Mouse (Mus musculus): ENCODE measurements around the gene Nova1. TPM values are rescaled to one million over a fixed set of nuclear protein-coding genes. Genes with fewer than 3 reads are reported as not detected.

Nova1 gene
- total RNA-seq (2021), result 10 to 100 TPM; 38.3 to 46.1 TPM

DNA sequence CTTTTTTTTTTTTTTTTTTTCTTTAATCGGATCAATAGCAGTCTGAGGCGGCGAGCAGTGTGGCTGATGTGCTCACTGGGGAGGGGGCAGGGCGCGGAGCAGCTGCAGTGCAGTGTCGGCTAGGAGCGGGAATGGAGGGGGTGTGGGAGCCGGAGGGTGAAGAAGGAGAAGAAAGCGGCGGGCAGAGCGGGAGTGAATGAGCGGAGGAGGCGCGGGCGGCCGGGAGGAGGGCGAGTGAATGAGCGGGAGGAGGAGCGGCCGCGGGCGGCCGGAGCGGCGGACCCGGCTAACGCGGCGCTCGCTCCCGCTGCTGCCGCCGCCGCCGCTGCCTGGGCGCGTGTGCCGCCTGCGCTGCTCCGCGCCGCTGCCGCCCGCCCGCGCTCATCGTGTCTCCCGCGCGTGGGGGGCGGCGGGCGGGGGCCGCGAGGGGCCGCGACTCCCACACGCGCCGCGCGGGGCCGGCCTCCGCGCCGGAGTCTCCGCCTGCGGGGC, at the start of gene Nova1:
Gene Nova1, minus strand, starts transcription at position 74 of the 492 bp plus-strand sequence.
- peak; percentile 69 to 73 for DNase-seq (ENCODE audit: low spot score in 2 of 2)
- intact Hi-C loops (cut with DNase I), result loop anchor here (1.0 to 10.0 kb wide), 4 partner anchors 182 to 1352 kb away; no protein-coding TSS in a partner anchor

DNA sequence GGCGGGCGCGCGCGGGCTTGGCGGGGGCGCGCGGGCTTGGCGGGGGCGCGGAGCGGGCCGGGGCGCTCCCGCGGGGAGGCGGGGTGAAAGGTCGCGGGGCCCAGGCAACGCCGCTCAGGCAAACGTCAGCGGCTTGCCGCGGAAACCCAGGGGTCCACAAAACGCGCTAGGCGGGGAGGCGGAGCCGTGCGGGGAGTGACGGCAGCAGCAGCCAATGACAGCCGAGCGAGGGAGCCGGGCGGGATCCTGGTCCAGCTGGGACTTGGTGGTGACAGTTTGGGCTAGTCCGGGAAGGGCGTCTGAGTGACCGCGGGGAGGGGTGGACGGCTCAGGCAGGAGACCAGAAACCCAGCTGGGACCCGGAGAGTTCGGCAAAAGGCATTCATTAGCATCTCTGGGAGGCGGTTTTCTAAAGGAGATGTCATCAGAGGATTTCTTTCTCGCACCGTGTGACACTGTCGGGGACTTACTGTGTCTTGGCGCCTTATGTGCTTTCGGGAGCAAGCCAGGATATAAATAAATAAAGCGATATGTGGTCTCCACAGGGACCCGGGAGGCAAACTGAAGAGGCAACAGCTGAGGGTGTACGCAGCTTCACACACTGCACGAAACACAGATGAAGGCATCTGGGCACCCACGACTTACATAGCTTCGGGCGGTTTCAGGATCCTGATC, 756 bp upstream of the Nova1 start:
- intact Hi-C loops (cut with DNase I), result loop anchor here (1.0 to 10.0 kb wide), 4 partner anchors 182 to 1352 kb away; no protein-coding TSS in a partner anchor
- DNase-seq (ENCODE audit: low spot score in 2 of 2), result peak; percentile 97

DNA sequence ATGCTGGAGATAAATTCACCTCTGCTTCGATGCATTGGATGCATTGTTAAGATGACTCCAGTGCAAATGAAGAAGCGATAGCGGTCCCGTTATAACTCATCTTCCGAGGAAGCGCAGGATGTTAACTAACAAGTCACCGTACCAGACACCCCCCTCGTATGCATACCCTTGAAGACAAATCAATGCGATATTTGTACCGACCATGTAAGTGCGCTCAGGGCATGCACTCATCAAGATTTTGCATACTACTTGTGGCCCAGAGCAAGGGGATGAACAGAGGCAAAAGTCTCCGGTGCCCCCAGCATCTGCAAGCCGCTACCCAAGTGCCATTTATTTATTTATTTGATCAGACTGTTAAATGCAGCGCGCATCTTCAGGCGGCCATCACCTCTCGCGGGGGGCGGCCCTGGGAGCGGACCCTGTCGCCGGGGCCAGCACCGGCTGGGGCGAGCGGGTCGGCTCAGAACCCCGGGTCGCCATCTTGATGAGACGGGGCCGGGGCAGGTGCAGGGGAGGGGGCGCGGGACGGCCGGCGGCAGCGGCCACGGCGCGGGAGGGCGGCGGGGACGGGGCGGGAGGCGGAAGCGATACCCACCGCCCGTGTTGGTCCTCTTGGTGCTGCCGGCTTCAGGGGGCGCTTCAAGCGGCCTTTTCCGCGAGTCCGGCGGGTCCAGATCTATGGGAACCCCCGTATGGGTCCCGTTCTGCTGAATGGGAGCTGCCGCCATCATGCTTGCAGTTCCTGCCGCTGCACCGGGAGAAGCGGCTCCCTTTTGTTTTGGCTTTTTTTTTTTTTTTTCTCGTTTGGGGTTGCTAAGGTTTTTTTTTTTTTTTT, 491 bp downstream of the Nova1 start:
- peak; percentile 49 to 54 for DNase-seq (ENCODE audit: low spot score in 2 of 2)
- intact Hi-C loops (cut with DNase I), result loop anchor here (5.0 to 10.0 kb wide), 3 partner anchors 181 to 1351 kb away; no protein-coding TSS in a partner anchor

DNA sequence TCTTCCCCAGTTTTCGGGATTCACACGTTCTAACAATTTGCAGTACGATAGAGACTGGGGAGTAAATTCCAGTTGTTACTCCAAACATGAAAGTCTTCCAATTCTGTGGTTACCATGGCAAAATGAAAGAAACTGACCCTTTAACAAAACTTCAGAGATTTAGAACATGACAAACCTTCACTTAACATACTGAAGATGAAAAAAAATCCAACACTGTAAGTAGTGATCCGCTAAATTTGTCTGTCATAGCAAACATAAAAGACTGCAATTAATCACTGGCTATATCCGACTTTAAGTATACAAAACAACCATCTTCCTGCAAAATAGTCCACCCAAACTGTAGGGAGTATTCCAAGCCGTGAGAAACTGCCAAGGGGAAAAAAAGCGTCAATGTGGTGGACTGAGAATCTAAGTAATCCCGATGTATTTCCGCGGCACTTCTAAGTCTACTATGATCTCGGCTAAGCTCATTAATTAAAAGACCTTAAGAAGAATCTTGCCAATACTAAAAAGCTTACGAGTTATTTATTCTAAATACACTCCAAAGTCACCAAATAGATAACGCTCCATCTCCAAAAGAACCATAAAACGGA, 1.4 kb downstream of the Nova1 start:
- DNase-seq (ENCODE audit: low spot score in 2 of 2), result peak in 1 of 2 experiments; percentile 24
- intact Hi-C loops (cut with DNase I), result loop anchor here (1.0 to 10.0 kb wide), 4 partner anchors 180 to 1350 kb away; no protein-coding TSS in a partner anchor

DNA sequence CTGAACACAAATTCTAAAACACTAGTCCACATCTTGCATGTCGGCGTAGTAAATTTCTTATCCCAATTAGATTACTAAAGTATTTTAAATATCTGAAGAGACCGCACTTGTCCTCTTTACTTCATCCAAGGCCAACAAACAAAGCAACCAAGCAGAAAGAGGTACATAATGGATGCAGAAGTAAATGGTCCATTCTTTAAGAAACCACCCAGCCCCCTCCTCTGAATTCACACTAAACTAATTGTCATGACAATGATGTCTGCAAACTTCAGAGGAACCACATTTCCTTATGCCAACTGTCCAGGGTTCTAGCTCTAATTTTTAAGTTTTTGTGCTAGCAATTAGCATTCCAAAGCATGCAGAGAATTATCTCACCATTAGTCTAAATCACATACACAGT, 2.4 kb downstream of the Nova1 start:
- intact Hi-C loops (cut with DNase I), result loop anchor here (5.0 to 10.0 kb wide), 3 partner anchors 179 to 1349 kb away; no protein-coding TSS in a partner anchor
- no peak for DNase-seq (ENCODE audit: low spot score in 2 of 2)

DNA sequence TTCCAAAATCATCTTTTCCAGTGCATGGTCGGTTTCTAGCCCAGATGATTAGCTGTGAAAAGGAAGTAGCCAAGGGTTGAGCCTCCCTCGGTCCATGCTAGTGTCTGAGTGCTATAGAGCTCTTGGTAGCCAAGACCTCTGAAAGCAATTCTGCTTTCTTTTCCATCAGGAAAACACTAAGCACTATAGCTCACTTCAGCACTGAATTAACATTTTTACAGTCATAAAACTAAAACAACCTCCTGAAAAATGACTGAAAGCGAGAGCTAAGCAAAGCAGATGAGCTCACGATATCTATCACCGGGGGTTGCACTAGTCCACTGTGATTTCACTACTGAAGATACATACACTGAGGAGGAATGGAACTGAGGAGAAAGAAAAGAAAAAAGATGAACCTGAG, 3.0 kb downstream of the Nova1 start:
- intact Hi-C loops (cut with DNase I), result loop anchor here (5.0 to 10.0 kb wide), 3 partner anchors 178 to 1348 kb away; no protein-coding TSS in a partner anchor
- no peak for DNase-seq (ENCODE audit: low spot score in 2 of 2)

DNA sequence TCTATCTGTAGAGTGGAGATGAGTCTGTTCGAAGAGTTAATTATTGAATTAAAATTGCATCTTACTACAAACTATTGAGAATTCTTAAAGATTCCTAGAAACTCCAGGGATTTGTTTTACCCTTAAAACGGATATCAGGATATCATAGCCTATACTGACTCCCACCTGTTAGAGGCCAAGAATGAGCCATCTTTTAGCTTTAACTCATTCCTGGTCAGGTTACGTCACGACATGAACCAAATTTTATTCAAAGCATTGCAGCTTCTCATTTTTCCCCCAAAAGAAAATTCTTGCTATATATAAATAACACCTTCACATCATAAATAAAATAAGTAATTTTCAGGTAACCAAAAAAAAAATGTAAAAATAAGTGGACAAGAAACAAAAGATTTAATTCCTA, 3.9 kb downstream of the Nova1 start:
- intact Hi-C loops (cut with DNase I), result loop anchor here (5.0 to 10.0 kb wide), 3 partner anchors 178 to 1348 kb away; no protein-coding TSS in a partner anchor
- DNase-seq (ENCODE audit: low spot score in 2 of 2), result no peak

GRCm38 (mm10) chr12:46801311-46801710, 17.4 kb downstream of the Nova1 start:
- intact Hi-C loops (cut with DNase I), result no loop called here
- no peak for DNase-seq (ENCODE audit: low spot score in 2 of 2)

- intact Hi-C loops (cut with DNase I), result no loop called here
- peak in 1 of 2 experiments; percentile 14 for DNase-seq (ENCODE audit: low spot score in 2 of 2)
These were observed 36.1 kb downstream of the Nova1 start for GRCm38 (mm10) chr12:46782301-46783280.

DNA sequence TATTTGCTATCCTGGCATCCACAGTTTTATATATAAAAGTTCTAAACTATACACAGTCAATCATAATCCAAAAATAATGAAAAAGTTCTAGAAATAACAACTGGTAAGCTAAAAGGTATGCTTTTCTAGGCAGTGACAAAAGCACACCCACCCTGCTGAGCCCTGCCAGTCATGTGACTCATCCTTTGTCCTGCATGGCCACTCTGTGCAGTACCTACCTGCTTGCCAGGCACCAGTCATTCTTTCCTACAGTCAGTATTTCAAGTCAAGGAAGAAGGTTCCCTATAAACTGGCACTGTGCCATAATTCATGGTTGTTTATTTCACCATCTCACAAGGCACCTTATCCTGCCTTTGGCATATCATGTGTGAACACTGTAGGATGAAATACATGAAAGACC, 37.2 kb downstream of the Nova1 start:
- DNase-seq (ENCODE audit: low spot score in 2 of 2), result no peak
- intact Hi-C loops (cut with DNase I), result no loop called here

DNA sequence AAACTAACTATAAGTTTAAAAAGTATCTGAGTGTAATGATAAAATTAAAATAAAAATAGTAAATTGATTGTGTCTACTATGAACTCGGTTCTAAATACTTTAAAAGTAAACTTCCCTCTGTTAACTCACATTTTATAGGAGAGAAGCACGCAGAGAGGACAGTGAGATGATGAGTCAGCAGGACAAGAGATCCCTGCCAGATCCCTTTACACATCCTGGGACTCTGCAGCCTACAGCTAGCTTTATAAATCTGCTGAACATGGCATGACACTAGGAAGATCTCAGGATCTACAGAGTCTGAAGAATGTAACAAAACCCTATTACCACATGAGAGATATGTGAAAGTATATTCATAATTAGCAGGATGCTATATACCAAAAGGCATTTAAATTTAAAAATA, 37.7 kb downstream of the Nova1 start:
- intact Hi-C loops (cut with DNase I), result no loop called here
- DNase-seq (ENCODE audit: low spot score in 2 of 2), result no peak

- DNase-seq (ENCODE audit: low spot score in 2 of 2), result no peak
- intact Hi-C loops (cut with DNase I), result no loop called here
These were observed 59.3 kb downstream of the Nova1 start for GRCm38 (mm10) chr12:46759450-46759849.

- intact Hi-C loops (cut with DNase I), result no loop called here
- DNase-seq (ENCODE audit: low spot score in 2 of 2), result no peak
These were observed 64.3 kb downstream of the Nova1 start for GRCm38 (mm10) chr12:46754325-46754848.

- no peak for DNase-seq (ENCODE audit: low spot score in 2 of 2)
- intact Hi-C loops (cut with DNase I), result no loop called here
These were observed 65.6 kb downstream of the Nova1 start for GRCm38 (mm10) chr12:46753096-46753495.

GRCm38 (mm10) chr12:46733261-46733660, 85.5 kb downstream of the Nova1 start:
- intact Hi-C loops (cut with DNase I), result no loop called here
- no peak for DNase-seq (ENCODE audit: low spot score in 2 of 2)

GRCm38 (mm10) chr12:46731943-46732342, 86.8 kb downstream of the Nova1 start:
- DNase-seq (ENCODE audit: low spot score in 2 of 2), result no peak
- intact Hi-C loops (cut with DNase I), result no loop called here

GRCm38 (mm10) chr12:46721914-46722313, 96.8 kb downstream of the Nova1 start:
- intact Hi-C loops (cut with DNase I), result no loop called here

GRCm38 (mm10) chr12:46719076-46719475, 99.7 kb downstream of the Nova1 start:
- no peak for DNase-seq (ENCODE audit: low spot score in 2 of 2)
- intact Hi-C loops (cut with DNase I), result no loop called here

More at GRCm38 (mm10) chr12:46721914-46722313, 96.8 kb downstream of the Nova1 start:
- DNase-seq (ENCODE audit: low spot score in 2 of 2), result no peak
